Mouse (Mus musculus): ENCODE measurements around the gene Rhcg. TPM values are rescaled to one million over a fixed set of nuclear protein-coding genes. Genes with fewer than 3 reads are reported as not detected.

Rhcg gene
- total and polyA plus RNA-seq, 3 experiments: not detected

DNA sequence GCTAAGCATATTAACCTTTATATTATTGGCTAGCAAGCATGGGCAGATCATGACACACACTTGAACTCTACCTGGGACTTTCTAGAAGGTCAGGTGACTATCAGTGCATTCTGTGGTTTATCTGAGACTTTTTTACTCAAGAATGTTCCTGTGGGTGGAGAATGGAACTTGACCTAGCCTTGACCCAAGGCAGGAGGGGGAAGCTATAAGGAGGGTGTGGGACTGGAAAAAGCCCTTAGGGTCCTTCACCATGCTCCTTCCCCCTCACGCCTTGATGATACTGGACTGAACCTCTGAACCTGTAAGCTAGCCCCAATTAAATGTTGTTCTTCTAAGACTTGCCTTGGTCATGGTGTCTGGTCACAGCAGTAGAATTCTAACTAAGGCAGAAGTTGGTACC is 36.7 kb upstream of the Rhcg start:
- no peak for TF ChIP-seq POLR2AphosphoS5 (IDR thresholded peaks at IDR 0.05; ENCODE audit: insufficient replicate concordance, low read depth, low read length)
- Histone ChIP-seq H3K4me3 (ENCODE audit: low read depth, low read length) (no peak overlapping the region), H3K9me3 (replicated peaks) (no peaks in the 10 kb centered on the region), H3K4me1 (ENCODE audit: insufficient read depth, low read depth, low read length) (peaks cover 7% of the 10 kb centered on the region), H3K36me3 (replicated peaks) (no peaks in the 10 kb centered on the region), H3K27me3 (ENCODE audit: insufficient read depth, low read length) (peaks cover 24% of the 10 kb centered on the region)
- no peak for DNase-seq (ENCODE audit: low spot score)
- no peak for ATAC-seq (ENCODE audit: extremely low read depth, insufficient number of reproducible peaks, low FRiP score, poor library complexity, severe bottlenecking)

DNA sequence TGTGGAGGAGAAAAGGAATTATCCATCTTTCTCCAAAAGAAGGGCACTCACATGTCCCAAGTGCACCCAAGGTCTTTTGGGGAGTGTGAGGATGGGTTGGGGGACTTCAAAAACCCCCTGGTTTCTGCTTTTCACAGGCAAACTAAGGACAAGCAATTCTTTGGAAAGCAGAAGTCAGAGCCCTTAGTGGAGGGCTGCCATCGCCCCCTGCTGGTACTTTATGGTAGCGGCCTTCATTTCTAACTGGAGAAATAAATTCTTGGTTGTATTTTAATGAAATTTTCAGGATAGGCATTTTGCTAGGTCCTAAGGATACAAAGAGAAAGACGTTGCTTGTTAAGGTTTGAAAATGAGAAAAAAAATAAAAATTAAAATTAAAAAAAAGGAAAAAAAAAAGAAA is 31.5 kb upstream of the Rhcg start:
- no peaks in the 10 kb centered on the region for H3K9me3 ChIP-seq (replicated peaks)
- H3K36me3 ChIP-seq (replicated peaks): no peaks in the 10 kb centered on the region
- H3K27me3 ChIP-seq (ENCODE audit: insufficient read depth, low read length): peaks cover 23% of the 10 kb centered on the region
- no peak overlapping the region for H3K4me3 ChIP-seq (ENCODE audit: low read depth, low read length)
- no peaks in the 10 kb centered on the region for H3K4me1 ChIP-seq (ENCODE audit: insufficient read depth, low read depth, low read length)
- ATAC-seq (ENCODE audit: extremely low read depth, insufficient number of reproducible peaks, low FRiP score, poor library complexity, severe bottlenecking): no peak
- TF ChIP-seq CTCF (IDR thresholded peaks at IDR 0.05; ENCODE audit: low read depth, low read length): peak; percentile 51
- TF ChIP-seq POLR2AphosphoS5 (IDR thresholded peaks at IDR 0.05; ENCODE audit: insufficient replicate concordance, low read depth, low read length): no peak
- no peak for TF ChIP-seq GATA2 (IDR thresholded peaks at IDR 0.05; ENCODE audit: borderline replicate concordance, low read depth, low read length)
- DNase-seq (ENCODE audit: low spot score): peak; percentile 22

DNA sequence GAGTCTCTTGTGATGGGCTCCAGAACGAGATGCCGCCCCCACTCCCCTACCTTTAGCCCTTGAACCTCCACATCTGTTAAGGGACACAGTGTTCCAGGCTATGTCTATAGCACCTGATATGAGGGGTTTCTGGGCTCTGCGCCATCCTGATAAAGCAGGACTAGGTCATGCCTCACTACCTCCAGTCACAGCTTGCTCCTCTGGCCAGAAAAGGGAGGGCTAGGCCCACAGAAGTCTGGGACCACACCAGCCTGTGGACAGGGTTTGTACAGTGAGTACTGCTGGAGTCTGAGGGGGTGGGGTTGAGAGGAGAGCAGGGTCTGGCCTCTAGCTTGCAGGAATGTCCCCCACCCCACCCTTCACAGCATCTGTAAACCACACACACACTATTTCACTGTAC is 29.8 kb upstream of the Rhcg start:
- Histone ChIP-seq H3K4me1 (ENCODE audit: insufficient read depth, low read depth, low read length) (no peaks in the 10 kb centered on the region), H3K27me3 (ENCODE audit: insufficient read depth, low read length) (peaks cover 25% of the 10 kb centered on the region), H3K4me3 (ENCODE audit: low read depth, low read length) (no peak overlapping the region), H3K36me3 (replicated peaks) (no peaks in the 10 kb centered on the region), H3K9me3 (replicated peaks) (no peaks in the 10 kb centered on the region)
- no peak for TF ChIP-seq POLR2AphosphoS5 (IDR thresholded peaks at IDR 0.05; ENCODE audit: insufficient replicate concordance, low read depth, low read length)
- TF ChIP-seq GATA2 (IDR thresholded peaks at IDR 0.05; ENCODE audit: borderline replicate concordance, low read depth, low read length): no peak
- TF ChIP-seq GATA1 (IDR thresholded peaks at IDR 0.05; ENCODE audit: borderline replicate concordance, low read length): no peak
- no peak for TF ChIP-seq TAL1 (conservative IDR thresholded peaks at IDR 0.05; ENCODE audit: low read depth, low read length)
- no peak for TF ChIP-seq CTCF (IDR thresholded peaks at IDR 0.05; ENCODE audit: low read depth, low read length)
- DNase-seq (ENCODE audit: low spot score) (no peak), ATAC-seq (ENCODE audit: extremely low read depth, insufficient number of reproducible peaks, low FRiP score, poor library complexity, severe bottlenecking) (no peak)

DNA sequence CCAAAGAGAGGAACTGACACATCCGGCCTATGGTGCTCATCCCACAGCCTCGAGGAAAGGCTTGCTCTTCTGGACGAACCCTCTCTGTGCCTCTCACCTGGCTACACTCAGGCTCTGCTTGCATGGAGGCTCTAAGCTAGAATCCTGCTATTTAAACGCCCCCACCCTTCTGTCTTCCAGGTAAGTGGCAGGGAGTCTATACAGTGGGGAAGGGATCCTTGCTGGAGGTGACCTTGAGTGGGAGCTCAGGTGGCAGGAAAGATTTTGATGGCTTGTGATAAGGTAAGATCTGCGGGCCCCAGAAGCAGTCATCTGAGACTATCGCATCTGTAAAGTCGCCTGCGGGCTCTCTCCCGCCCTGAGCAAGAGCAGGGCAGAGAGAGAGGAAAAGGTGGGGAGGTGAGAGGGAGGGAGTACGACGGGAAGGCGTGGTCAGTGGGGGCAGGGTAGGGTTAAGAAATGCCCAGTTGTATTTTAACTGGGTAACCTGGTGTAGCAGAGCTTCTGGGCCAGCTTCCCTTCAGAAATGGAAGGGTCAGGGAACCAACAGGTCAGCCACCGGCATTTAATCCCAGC is 14.4 kb upstream of the Rhcg start:
- H3K4me3 ChIP-seq (ENCODE audit: low read depth, low read length): no peak overlapping the region
- DNase-seq (ENCODE audit: low spot score): no peak

GRCm38 (mm10) chr7:79628271-79628913 is 10.9 kb upstream of the Rhcg start:
- TF ChIP-seq GATA1 (IDR thresholded peaks at IDR 0.05; ENCODE audit: borderline replicate concordance, low read length) (no peak), CTCF (IDR thresholded peaks at IDR 0.05; ENCODE audit: low read depth, low read length) (no peak), TAL1 (conservative IDR thresholded peaks at IDR 0.05; ENCODE audit: low read depth, low read length) (no peak)
- no peaks in the 10 kb centered on the region for H3K9me3 ChIP-seq (replicated peaks)
- peaks cover 28% of the 10 kb centered on the region for H3K27me3 ChIP-seq (ENCODE audit: insufficient read depth, low read length)
- no peaks in the 10 kb centered on the region for H3K36me3 ChIP-seq (replicated peaks)
- DNase-seq (ENCODE audit: low spot score) (no peak), ATAC-seq (ENCODE audit: extremely low read depth, insufficient number of reproducible peaks, low FRiP score, poor library complexity, severe bottlenecking) (no peak)
- no peaks in the 10 kb centered on the region for H3K4me1 ChIP-seq (ENCODE audit: insufficient read depth, low read depth, low read length)
- H3K4me3 ChIP-seq (ENCODE audit: low read depth, low read length): no peak overlapping the region

More for the DNA sequence above, 14.4 kb upstream of the Rhcg start:
- H3K4me1 ChIP-seq (ENCODE audit: insufficient read depth, low read depth, low read length): no peaks in the 10 kb centered on the region
- TF ChIP-seq POLR2AphosphoS5 (IDR thresholded peaks at IDR 0.05; ENCODE audit: insufficient replicate concordance, low read depth, low read length) (no peak), GATA2 (IDR thresholded peaks at IDR 0.05; ENCODE audit: borderline replicate concordance, low read depth, low read length) (no peak), GATA1 (IDR thresholded peaks at IDR 0.05; ENCODE audit: borderline replicate concordance, low read length) (no peak), CTCF (IDR thresholded peaks at IDR 0.05; ENCODE audit: low read depth, low read length) (no peak), TAL1 (conservative IDR thresholded peaks at IDR 0.05; ENCODE audit: low read depth, low read length) (no peak)
- H3K27me3 ChIP-seq (ENCODE audit: insufficient read depth, low read length): peaks cover 31% of the 10 kb centered on the region
- no peaks in the 10 kb centered on the region for H3K9me3 ChIP-seq (replicated peaks)
- no peaks in the 10 kb centered on the region for H3K36me3 ChIP-seq (replicated peaks)
- ATAC-seq (ENCODE audit: extremely low read depth, insufficient number of reproducible peaks, low FRiP score, poor library complexity, severe bottlenecking): no peak

- Histone ChIP-seq H3K4me3 (ENCODE audit: low read depth, low read length) (no peak overlapping the region), H3K4me1 (ENCODE audit: insufficient read depth, low read depth, low read length) (no peaks in the 10 kb centered on the region), H3K9me3 (replicated peaks) (no peaks in the 10 kb centered on the region), H3K36me3 (replicated peaks) (no peaks in the 10 kb centered on the region), H3K27me3 (ENCODE audit: insufficient read depth, low read length) (peaks cover 16% of the 10 kb centered on the region)
- TF ChIP-seq GATA2 (IDR thresholded peaks at IDR 0.05; ENCODE audit: borderline replicate concordance, low read depth, low read length) (no peak), POLR2AphosphoS5 (IDR thresholded peaks at IDR 0.05; ENCODE audit: insufficient replicate concordance, low read depth, low read length) (no peak), TAL1 (conservative IDR thresholded peaks at IDR 0.05; ENCODE audit: low read depth, low read length) (no peak), CTCF (IDR thresholded peaks at IDR 0.05; ENCODE audit: low read depth, low read length) (no peak), GATA1 (IDR thresholded peaks at IDR 0.05; ENCODE audit: borderline replicate concordance, low read length) (no peak)
- DNase-seq (ENCODE audit: low spot score) (no peak), ATAC-seq (ENCODE audit: extremely low read depth, insufficient number of reproducible peaks, low FRiP score, poor library complexity, severe bottlenecking) (no peak)
Measured at GRCm38 (mm10) chr7:79626170-79626569, 8.7 kb upstream of the Rhcg start.

Measured in G1E (cell line).